Mouse (Mus musculus): ENCODE measurements at regions not wholly inside any gene's neighbourhood (a gene's known extent, or its start where the extent isn't known, plus 50 kb on each side); places are given as distances from the start of the nearest gene placed in this dataset.

GRCm38 (mm10) chr3:149444854-149445577, 454.7 kb upstream of the Adgrl2 start:
- intact Hi-C loops (cut with DNase I), result loop anchor here (5.0 kb wide), 1 partner anchor 458 kb away; no protein-coding TSS in a partner anchor
- DNase-seq (ENCODE audit: low spot score in 2 of 2), result peak; percentile 39 to 43

DNA sequence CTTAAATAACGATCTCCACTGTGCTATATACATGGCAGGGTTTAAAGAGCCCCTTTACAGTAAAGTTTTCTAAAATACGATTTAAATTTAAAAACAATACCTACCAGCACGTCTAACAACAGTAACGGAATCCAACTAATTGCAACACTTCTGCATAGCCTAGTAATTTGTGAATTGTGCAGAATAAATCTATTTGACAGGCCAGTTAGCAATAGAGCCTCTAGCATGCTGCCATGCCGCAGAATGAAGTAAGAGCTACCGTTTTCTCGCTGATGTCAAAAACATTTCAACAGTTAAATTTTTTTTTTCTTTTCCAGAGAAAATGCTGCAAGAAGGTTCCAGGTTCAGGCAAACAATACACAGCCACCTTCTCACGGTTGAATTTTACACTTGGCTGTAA, 454.0 kb upstream of the Adgrl2 start:
- intact Hi-C loops (cut with DNase I), result loop anchor here (5.0 kb wide), 1 partner anchor 457 kb away; no protein-coding TSS in a partner anchor

GRCm38 (mm10) chr3:149441227-149441626, 450.9 kb upstream of the Adgrl2 start:
- no peak for DNase-seq (ENCODE audit: low spot score in 2 of 2)
- intact Hi-C loops (cut with DNase I), result loop anchor here (5.0 kb wide), 1 partner anchor 454 kb away; no protein-coding TSS in a partner anchor

More for the DNA sequence above, 454.0 kb upstream of the Adgrl2 start:
- no peak for DNase-seq (ENCODE audit: low spot score in 2 of 2)

DNA sequence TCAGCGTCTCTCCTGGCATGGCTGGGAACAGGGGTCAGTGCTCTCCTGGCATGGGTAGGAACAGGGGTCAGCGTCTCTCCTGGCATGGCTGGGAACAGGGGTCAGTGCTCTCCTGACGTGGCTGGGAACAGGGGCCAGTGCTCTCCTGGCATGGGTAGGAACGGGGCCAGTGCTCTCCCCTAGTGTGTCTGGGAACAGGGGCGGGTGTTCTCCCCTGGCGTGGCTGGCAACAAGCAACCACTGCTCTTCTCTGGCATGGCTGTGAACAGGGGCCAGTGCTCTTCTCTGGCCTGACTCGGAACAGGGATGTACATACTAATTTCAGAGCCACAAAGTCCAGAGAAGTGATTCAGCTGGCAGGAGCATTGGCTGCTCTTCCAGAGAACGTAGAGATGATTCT, 447.4 kb upstream of the Adgrl2 start:
- intact Hi-C loops (cut with DNase I), result no loop called here
- no peak for DNase-seq (ENCODE audit: low spot score in 2 of 2)

DNA sequence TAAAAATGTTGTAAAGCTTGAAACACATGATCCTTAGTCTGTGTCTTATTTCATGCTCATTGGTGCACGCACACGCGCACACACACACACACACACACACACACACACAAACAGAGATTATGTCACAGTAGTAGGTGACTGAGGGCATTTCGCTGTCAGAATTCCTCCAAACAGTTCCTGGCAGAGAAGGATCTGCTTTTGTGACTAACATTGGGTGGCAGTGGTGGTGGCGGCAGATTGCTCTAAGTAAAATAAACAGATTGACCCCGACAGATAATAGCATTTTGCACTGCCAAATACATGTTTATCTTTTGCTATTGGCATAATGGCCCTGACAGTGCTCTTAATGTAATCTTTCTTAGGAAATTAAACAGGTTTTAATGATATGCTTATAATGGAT, 446.6 kb upstream of the Adgrl2 start:
- intact Hi-C loops (cut with DNase I), result no loop called here
- no peak for DNase-seq (ENCODE audit: low spot score in 2 of 2)

GRCm38 (mm10) chr3:149436420-149436819, 446.1 kb upstream of the Adgrl2 start:
- DNase-seq (ENCODE audit: low spot score in 2 of 2), result no peak
- intact Hi-C loops (cut with DNase I), result no loop called here

DNA sequence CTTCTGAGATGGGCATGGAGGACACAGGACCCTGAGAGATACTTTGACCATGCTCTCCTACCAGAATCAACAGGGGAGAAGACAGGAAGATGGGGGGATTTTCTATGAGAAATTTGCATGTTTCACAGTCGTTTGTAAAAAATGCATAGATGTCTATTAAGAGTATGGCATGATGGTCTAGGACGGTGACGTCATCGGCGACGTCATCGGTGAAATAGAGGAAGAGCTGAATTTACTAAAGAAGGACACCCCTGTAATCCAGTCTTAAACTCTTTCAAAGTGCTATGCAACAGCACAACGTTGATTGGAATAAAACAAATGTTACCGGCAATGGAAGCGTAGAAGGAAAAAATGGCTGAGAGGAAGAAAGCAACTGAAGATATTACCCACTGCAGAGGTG, 441.4 kb upstream of the Adgrl2 start:
- intact Hi-C loops (cut with DNase I), result no loop called here
- DNase-seq (ENCODE audit: low spot score in 2 of 2), result no peak

- intact Hi-C loops (cut with DNase I), result no loop called here
- no peak for DNase-seq (ENCODE audit: low spot score in 2 of 2)
These were observed 435.8 kb upstream of the Adgrl2 start for GRCm38 (mm10) chr3:149426023-149426759.

- intact Hi-C loops (cut with DNase I), result no loop called here
- no peak for DNase-seq (ENCODE audit: low spot score in 2 of 2)
These were observed 434.0 kb upstream of the Adgrl2 start for GRCm38 (mm10) chr3:149424306-149424705.

GRCm38 (mm10) chr3:149423491-149423890, 433.1 kb upstream of the Adgrl2 start:
- intact Hi-C loops (cut with DNase I), result no loop called here
- DNase-seq (ENCODE audit: low spot score in 2 of 2), result no peak

GRCm38 (mm10) chr3:149415081-149415480, 424.7 kb upstream of the Adgrl2 start:
- no peak for DNase-seq (ENCODE audit: low spot score in 2 of 2)
- intact Hi-C loops (cut with DNase I), result no loop called here

GRCm38 (mm10) chr3:149413114-149413513, 422.8 kb upstream of the Adgrl2 start:
- DNase-seq (ENCODE audit: low spot score in 2 of 2), result no peak
- intact Hi-C loops (cut with DNase I), result no loop called here

- DNase-seq (ENCODE audit: low spot score in 2 of 2), result no peak
- intact Hi-C loops (cut with DNase I), result no loop called here
These were observed 420.2 kb upstream of the Adgrl2 start for GRCm38 (mm10) chr3:149410518-149410917.

GRCm38 (mm10) chr3:149408858-149409257, 418.5 kb upstream of the Adgrl2 start:
- no peak for DNase-seq (ENCODE audit: low spot score in 2 of 2)
- intact Hi-C loops (cut with DNase I), result no loop called here

GRCm38 (mm10) chr3:149405872-149406271, 415.5 kb upstream of the Adgrl2 start:
- intact Hi-C loops (cut with DNase I), result no loop called here
- DNase-seq (ENCODE audit: low spot score in 2 of 2), result no peak

GRCm38 (mm10) chr3:149404691-149405090, 414.3 kb upstream of the Adgrl2 start:
- intact Hi-C loops (cut with DNase I), result no loop called here
- peak in 1 of 2 experiments; percentile 15 for DNase-seq (ENCODE audit: low spot score in 2 of 2)

DNA sequence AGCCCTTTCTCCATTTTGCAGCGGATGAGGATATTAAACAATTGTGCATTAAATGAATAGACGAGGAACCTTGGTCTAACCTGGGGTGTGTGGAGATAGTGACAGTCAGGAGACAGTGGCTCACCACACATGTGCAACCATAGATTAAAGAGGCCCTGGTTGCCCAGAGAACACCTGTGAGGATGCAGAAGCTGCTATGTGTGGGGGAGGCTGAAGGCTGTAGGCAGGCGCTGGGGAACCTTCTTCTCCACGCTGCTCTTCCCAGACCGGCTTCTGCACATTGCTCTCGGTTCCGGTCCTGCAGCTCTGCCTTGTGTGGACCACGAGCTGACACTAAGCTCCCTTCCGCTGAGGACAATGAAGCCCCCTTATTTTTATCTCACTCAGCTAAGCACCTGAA, 412.1 kb upstream of the Adgrl2 start:
- DNase-seq (ENCODE audit: low spot score in 2 of 2), result no peak
- intact Hi-C loops (cut with DNase I), result no loop called here

DNA sequence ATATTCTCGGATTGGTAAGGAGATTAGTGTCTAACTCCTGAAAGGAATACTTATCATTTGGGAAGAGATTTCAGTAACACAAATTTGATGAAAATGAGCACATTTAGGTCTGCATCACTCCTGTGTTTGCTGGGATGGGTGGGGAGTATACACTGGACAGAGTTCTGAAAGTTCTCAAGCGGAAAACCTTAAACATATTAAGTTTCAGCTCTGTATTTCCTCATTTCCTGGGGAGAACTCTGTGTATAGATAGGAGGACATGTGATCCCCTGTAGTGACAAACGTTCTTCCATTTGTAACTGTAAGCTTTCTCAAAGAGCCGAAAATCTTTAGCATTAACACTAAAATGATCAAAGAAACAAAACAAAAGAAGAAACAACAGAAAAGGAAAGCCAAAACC, 404.7 kb upstream of the Adgrl2 start:
- intact Hi-C loops (cut with DNase I), result no loop called here
- no peak for DNase-seq (ENCODE audit: low spot score in 2 of 2)

GRCm38 (mm10) chr3:149393317-149394172, 403.2 kb upstream of the Adgrl2 start:
- no peak for DNase-seq (ENCODE audit: low spot score in 2 of 2)
- intact Hi-C loops (cut with DNase I), result no loop called here

- DNase-seq (ENCODE audit: low spot score in 2 of 2), result no peak
- intact Hi-C loops (cut with DNase I), result no loop called here
These were observed 401.8 kb upstream of the Adgrl2 start for GRCm38 (mm10) chr3:149392164-149392563.
